Mouse (Mus musculus) bone marrow, adult 2 months (tissue): ENCODE results near the gene Cfap61. TPM values are rescaled to one million over a fixed set of nuclear protein-coding genes. Genes with fewer than 3 reads are reported as not detected.

ENCODE experiments used
- H3K27ac ChIP-seq: fragments of 200-500 bp; 2 replicates; pipeline ENCODE4 v1.5.1; 2012; ENCODE audit warnings: low read depth, mild to moderate bottlenecking, control low read depth, inconsistent platforms, low read length; ENCODE audit not compliant: control insufficient read depth, poor library complexity, insufficient read depth
- H3K4me1 ChIP-seq: fragments of 200-500 bp; 2 replicates; pipeline ENCODE4 v1.6.1; 2011; ENCODE audit warnings: low read length; ENCODE audit not compliant: control insufficient read depth, insufficient read depth
- H3K4me3 ChIP-seq: fragments of 200-500 bp; replicated peaks from 2 replicates; pipeline ENCODE3; 2011; ENCODE audit warnings: mild to moderate bottlenecking, low read depth, low read length, control low read depth; ENCODE audit not compliant: control insufficient read depth
- CTCF ChIP-seq: fragments of 200-500 bp; IDR thresholded peaks from 2 replicates; pipeline ENCODE4 v1.5.1; 2011; ENCODE audit warnings: low read length, control low read depth; ENCODE audit not compliant: control insufficient read depth, insufficient read depth
- POLR2A ChIP-seq: fragments of 200-500 bp; IDR thresholded peaks from 2 replicates; pipeline ENCODE4 v1.6.1; 2011; ENCODE audit warnings: low read depth, mild to moderate bottlenecking, control low read depth, low read length, borderline replicate concordance; ENCODE audit not compliant: control insufficient read depth
- whole genome bisulfite sequencing: fragments of 180-500 bp; shearing (Covaris S2); methylation state at CpG from one replicate; pipeline ENCODE4 v1.1.7; 2018; 5-methylcytosine and 5-hydroxymethylcytosine counted together
- polyA plus RNA-seq: library from polyadenylated mRNA; stranded (reverse); fragments of >200 nt; gene quantifications from 2 replicates; pipeline ENCODE4 v1.2.4, GENCODE M21; 2011; ENCODE audit warnings: low replicate concordance; ENCODE audit not compliant: missing spikeins, insufficient read depth, insufficient read length

Gene Cfap61
- polyA plus RNA-seq, 1 experiment: not detected

GRCm38 (mm10) chr2:146223176-146223905 lies 288.8 kb downstream of the Cfap61 start:
- WGBS: 2% methylated on average over 67 of the region's 75 CpGs
- Histone ChIP-seq H3K27ac (no peak overlapping the region; the same call in 1 of the 2 replicates), H3K4me3 (no peak overlapping the region)

GRCm38 (mm10) chr2:146224141-146224540 lies 289.6 kb downstream of the Cfap61 start:
- Histone ChIP-seq H3K27ac (no peak overlapping the region), H3K4me1 (no peaks in the 10 kb centered on the region), H3K4me3 (no peak overlapping the region)
- WGBS: 22% methylated on average over 7 of the region's 7 CpGs
- TF ChIP-seq POLR2A (no peak), CTCF (no peak)

More at GRCm38 (mm10) chr2:146223176-146223905, 288.8 kb downstream of the Cfap61 start:
- no peaks in the 10 kb centered on the region for H3K4me1 ChIP-seq
- TF ChIP-seq CTCF: no peak
- no peak for TF ChIP-seq POLR2A

- 11% methylated on average over 6 of the region's 6 CpGs for WGBS
- H3K4me1 ChIP-seq: no peaks in the 10 kb centered on the region
- TF ChIP-seq CTCF: no peak
- no peak for TF ChIP-seq POLR2A
- H3K27ac ChIP-seq: no peak overlapping the region
- H3K4me3 ChIP-seq: no peak overlapping the region
Measured at GRCm38 (mm10) chr2:146225818-146226217, 291.2 kb downstream of the Cfap61 start.

GRCm38 (mm10) chr2:146226484-146226883 lies 291.9 kb downstream of the Cfap61 start:
- no peak overlapping the region for H3K4me3 ChIP-seq
- 7% methylated on average over 9 of the region's 9 CpGs for WGBS
- H3K27ac ChIP-seq: no peak overlapping the region
- no peak for TF ChIP-seq POLR2A
- H3K4me1 ChIP-seq: no peaks in the 10 kb centered on the region

- TF ChIP-seq CTCF (no peak), POLR2A (no peak)
- WGBS: 58% methylated on average over 3 of the region's 3 CpGs
- H3K4me3 ChIP-seq: no peak overlapping the region
- H3K4me1 ChIP-seq: no peaks in the 10 kb centered on the region
- no peak overlapping the region for H3K27ac ChIP-seq
Measured at GRCm38 (mm10) chr2:146227646-146228045, 293.1 kb downstream of the Cfap61 start.

- 75% methylated on average over 2 of the region's 2 CpGs for WGBS
- no peak for TF ChIP-seq POLR2A
- TF ChIP-seq CTCF: no peak
- H3K27ac ChIP-seq: no peak overlapping the region
- no peak overlapping the region for H3K4me3 ChIP-seq
- no peaks in the 10 kb centered on the region for H3K4me1 ChIP-seq
Measured at GRCm38 (mm10) chr2:146228435-146228834, 293.9 kb downstream of the Cfap61 start.

- TF ChIP-seq POLR2A (no peak), CTCF (no peak)
- H3K4me1 ChIP-seq: no peaks in the 10 kb centered on the region
- H3K4me3 ChIP-seq: no peak overlapping the region
- H3K27ac ChIP-seq: no peak overlapping the region
- WGBS: 88% methylated on average over 2 of the region's 2 CpGs
Measured at GRCm38 (mm10) chr2:146231485-146231884, 296.9 kb downstream of the Cfap61 start.

- TF ChIP-seq POLR2A (no peak), CTCF (no peak)
- Histone ChIP-seq H3K4me3 (no peak overlapping the region), H3K4me1 (no peaks in the 10 kb centered on the region; the same call in 1 of the 2 replicates), H3K27ac (no peak overlapping the region)
- WGBS: 76% methylated on average over 4 of the region's 4 CpGs
Measured at GRCm38 (mm10) chr2:146239196-146239747, 304.7 kb downstream of the Cfap61 start.

GRCm38 (mm10) chr2:146244049-146244448 lies 309.5 kb downstream of the Cfap61 start:
- Histone ChIP-seq H3K4me1 (no peaks in the 10 kb centered on the region; the same call in 1 of the 2 replicates), H3K27ac (no peak overlapping the region), H3K4me3 (no peak overlapping the region)
- WGBS: 89% methylated on average over 2 of the region's 2 CpGs
- no peak for TF ChIP-seq POLR2A
- TF ChIP-seq CTCF: no peak
